Mouse (Mus musculus) ES-E14 (cell line): Measurements from ENCODE around the gene Ovol3.

Experiments used
- CHD2 ChIP-seq: IDR thresholded peaks from 2 replicates; pipeline ENCODE4 v1.6.1; 2014; ENCODE audit warnings: mild to moderate bottlenecking, low read depth, low read length, inconsistent platforms
- HCFC1 ChIP-seq: IDR thresholded peaks from 2 replicates; pipeline ENCODE4 v1.6.1; 2012; ENCODE audit warnings: low read length, inconsistent platforms, borderline replicate concordance; ENCODE audit not compliant: insufficient read depth
- MAFK ChIP-seq: IDR thresholded peaks from 2 replicates; pipeline ENCODE4 v1.6.1; 2014; ENCODE audit warnings: mild to moderate bottlenecking, low read depth, low read length, inconsistent platforms; ENCODE audit not compliant: insufficient read depth
- ZC3H11A ChIP-seq: IDR thresholded peaks from 2 replicates; pipeline ENCODE4 v1.6.1; 2012; ENCODE audit warnings: low read depth, mild to moderate bottlenecking, inconsistent platforms, low read length, borderline replicate concordance
- ZNF384 ChIP-seq: IDR thresholded peaks from 2 replicates; pipeline ENCODE4 v1.6.1; 2012; ENCODE audit warnings: low read depth, low read length, inconsistent platforms

DNA sequence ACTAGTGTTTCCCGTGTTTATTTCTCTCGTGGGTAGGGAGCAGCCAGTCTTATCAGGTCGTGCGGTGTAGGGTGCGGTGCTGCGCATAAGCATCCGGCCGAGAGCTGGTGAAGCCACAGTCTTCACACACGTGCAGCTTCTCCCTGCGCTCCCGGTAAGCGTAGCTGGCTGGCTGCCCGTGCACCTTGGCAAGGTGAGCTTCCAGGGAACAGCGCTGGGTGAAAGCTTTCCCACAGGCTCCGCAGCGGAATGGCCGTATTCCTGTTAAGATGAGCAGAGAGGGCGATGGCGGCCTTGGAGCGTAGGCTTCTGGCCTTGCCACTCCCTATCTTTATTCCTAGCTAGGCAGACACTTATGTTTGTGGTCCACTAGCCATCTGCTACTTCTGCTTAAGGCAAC is 2.1 kb downstream of the Ovol3 start:
- TF ChIP-seq HCFC1 (no peak), MAFK (no peak), ZNF384 (no peak), ZC3H11A (no peak), CHD2 (no peak)
